Mouse (Mus musculus) kidney, postnatal 14 days (tissue): ENCODE data around the gene Vmn1r230.

Experiments used
- DNase-seq: peaks from one replicate; pipeline ENCODE4 v3.0.0; 2022; ENCODE audit warnings: mixed read lengths

Gene Vmn1r230

GRCm38 (mm10) chr17:20840144-20840543 is at the start of gene Vmn1r230:
Gene Vmn1r230, plus strand, starts transcription at chr17:20840444.
- no peak for DNase-seq

GRCm38 (mm10) chr17:20811255-20811654 is 29.0 kb upstream of the Vmn1r230 start, which contains the start of gene Vmn1r229:
Gene Vmn1r229, plus strand, starts transcription at chr17:20811555.
- DNase-seq, result no peak
